Mouse (Mus musculus): ENCODE results near the gene Trabd2b.

Trabd2b gene

DNA sequence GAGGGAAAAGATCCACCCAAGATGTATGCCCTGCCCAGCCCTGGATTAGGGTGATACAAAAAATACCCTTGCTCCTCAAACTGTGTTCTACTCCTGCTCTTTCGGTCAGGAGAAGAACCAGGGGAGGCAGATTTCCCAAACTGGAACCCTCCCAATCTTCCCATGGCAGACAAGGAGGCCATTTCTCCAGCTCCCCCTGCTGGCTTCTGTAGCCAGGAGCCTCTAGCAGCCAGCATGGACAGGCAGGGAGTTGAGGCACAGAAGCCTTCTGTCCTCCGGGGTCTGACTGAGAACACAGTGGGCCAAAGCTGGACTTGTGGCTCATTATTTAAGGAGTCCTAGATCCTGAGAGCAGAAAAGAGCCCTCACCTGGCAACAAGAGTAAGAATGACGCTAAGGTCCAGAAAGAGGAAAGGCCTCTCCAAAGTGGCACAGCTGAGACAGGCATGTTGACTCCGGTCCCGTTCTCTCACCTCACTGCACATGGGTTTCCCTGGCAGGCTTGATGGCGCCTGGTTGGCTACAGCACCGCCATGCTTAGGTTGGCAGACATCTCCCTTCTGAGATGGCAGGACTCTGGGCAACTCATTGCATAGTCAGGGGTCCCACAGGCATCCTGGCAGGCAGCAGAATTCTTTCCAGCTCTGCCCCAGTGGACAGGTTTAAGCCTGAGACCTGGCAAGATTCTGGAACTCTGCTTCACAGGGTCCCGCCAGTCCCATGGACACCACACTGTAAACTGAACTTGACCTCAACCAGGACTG is 204.8 kb downstream of the Trabd2b start:
- peak; percentile 53 for DNase-seq

DNA sequence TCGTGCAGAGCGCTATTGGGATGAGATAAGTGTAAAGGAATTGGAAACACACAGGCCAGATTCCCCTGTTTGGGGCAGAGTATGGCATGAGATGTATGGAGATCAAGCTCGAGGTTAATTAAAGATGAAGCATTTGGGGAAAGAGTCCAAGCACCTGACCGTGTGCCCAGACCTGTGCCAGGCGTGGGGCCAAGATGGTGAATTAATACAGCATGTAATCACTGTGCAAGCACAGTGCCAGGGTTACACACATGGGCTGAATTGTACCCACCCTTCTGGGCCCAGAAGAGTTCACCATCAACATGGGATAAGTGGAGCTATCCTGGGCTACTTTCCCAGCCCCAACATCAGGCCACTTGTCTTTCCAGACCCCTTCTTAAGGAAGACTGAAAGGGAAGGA is 205.5 kb downstream of the Trabd2b start:
- no peak for DNase-seq

DNA sequence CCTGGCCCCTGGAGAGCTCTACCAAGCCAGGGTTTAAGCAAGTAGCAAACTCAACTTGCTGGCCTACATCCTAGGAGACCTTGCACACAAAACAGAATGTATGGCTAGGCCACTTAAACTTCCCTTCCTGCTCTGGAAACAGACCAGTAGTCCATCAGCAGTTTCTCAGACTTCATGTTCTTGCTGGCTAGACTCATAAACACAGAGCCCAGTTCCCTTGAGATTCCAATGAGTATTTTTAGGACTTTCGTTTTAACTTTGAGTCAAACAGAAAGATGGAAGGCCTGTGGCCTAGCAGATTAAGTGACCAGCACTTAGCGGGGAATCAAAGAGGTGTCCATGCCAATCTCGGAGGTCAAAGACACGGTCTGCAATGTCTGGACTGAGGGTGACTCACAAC is 206.3 kb downstream of the Trabd2b start:
- DNase-seq, result no peak

DNA sequence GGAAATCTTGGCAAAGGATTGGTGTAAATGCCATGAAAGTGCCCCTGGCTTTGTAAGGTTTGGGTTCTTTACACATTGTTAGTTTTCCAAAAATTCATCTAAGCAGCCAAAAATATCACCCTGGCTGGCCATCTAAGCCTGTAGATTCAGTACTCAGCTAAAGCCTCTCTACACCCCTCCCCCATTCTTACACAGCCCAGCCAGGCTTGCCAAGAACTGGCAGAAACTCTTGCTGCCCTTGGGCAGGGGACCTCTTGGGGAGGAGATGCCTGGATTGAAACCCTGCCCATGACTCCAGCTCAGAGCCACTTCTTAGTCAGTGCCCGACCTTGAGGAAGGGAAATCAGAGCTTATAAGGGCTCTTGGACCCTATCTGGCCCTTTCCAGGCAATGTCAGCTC is 207.6 kb downstream of the Trabd2b start:
- peak; percentile 26 for DNase-seq

DNA sequence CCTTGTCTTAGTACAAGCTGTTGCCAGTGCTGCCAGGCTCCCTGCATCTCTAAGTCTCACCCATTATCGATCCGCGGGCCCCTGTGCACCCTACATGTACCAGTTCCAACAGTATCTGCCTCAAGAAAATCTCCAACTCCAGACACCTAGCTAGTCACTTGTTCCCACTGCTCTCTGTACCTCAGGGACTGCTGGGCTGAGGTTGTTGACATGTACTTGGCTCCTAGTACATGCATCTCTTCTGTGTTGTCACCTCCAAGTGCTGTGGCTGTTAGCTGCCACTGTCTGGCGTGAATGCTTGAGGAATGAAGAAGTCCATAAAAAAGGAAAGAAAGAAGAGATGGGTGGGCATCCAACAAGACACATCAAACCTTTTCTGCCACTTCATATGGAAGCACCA is 209.2 kb downstream of the Trabd2b start:
- DNase-seq, result no peak

DNA sequence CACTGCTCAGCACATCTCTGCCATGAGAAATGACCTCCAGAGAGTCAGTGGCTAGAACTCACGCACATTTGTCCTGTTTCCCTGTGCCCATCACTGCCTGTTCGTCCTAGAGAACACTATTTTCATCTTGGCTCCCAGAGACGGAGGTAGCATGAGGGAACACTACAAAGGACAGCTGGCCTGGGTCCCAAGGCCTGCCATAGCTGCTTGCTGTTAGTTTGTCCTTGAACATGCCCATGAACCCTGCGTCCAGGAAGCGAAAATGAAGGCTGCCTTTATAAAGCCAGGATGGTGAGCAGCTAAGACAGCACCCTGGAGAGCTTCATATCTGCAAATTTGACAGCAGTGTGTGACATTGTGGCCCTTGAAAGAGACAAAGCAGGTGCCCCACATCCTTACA is 216.4 kb downstream of the Trabd2b start:
- DNase-seq, result no peak

DNA sequence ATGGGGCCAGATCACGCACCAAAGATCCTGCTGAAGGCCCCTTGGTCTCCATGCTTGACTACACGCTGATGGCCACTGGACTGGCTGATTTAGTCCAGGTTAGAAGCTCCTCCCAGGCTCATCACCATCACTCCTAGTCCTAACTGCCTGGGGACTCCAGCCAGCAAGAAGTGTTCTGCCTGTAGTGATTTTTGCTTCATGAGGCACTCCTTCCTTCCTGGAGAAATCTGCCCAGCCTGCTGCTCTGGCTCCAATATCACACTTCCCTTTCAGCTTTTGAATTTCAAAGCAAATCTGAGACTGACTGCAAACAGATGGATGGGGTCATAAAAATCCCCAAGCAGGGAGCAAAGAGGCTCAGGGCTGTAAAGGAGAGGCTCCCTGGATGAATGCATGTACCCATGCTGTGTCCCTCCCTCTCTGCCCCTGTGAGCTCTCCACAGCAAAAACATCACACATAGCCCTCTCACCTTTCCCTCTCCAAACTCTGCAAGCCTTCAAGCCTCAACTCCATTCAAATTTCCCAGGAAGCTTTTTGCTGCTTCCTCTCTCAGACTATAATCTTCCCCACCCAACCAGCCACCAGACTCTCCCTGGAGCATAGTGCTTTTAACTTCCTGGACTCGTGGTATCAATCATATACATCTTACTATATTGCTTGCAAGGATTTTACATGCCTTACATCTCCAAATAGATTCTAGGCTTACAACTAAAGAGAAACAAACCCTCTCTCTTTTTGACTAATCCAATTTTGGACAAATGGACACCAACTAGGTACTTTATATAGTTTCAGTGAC is 217.8 kb downstream of the Trabd2b start:
- DNase-seq, result no peak

DNA sequence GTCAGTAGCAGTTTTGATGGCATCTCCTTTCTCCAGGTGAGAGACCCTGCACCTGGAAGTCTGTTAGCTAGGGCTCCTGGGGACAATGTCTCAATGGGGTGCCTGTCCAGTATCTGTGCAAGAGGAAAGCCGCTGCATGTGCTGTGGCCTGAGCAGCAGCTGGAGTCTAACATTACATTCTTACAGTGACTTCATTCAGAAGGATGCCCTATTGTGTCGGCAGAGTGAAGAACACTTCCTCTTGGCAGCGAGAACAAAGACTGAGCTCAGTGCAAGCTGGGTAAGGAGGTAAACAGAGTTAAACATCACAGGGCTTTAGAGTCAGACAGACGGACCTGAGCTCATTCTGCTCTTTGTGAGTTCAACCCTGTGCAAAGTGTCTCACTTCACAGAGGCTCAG is 218.8 kb downstream of the Trabd2b start:
- DNase-seq, result peak; percentile 38

DNA sequence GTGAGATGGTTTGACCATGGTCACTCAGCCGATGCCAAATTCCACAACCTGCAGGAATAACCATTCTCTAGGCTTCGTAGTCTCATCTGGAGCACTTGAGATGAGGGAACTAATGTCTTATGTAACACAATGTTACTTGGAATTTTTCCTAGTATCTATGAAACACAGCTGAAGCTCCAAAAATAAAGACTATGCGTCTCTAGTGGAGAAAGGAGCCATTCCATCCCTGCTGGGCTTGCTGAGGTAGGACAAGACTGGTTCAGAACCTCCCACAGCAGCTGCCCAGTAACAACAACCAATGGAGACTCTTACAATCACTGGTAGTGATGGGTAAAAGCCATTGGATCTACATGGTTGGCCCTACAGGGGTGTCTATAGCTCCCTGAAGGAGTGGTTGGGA is 219.4 kb downstream of the Trabd2b start:
- DNase-seq, result no peak

DNA sequence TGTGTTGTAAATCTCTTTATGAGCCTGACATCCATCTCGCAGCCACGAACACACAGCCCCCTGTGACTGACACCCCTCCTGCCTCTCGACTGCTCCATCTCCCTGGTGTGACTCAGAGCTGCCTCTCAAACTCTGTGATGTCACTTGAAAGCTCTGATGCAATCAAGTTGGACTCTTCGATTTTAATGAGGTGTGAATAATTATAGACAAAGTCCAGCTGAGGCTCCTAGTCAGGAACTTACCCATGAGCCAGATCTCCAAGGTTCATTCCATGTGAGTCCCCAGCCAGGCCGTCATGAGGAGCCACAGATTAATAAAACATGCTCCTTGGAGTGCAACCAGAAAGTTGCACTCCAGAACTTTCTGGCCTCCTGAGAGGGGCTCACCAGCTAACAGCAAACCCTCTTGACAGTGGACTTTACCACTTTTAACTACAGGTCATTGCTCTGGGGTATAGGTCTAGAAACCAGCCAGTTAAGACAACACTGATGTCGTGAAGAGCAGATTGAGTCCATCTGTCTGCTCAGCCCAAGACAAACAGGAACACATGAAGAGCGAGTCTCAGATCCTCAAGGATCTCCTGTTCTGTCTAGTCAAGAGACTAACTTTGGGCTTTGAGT is 221.3 kb downstream of the Trabd2b start:
- no peak for DNase-seq

DNA sequence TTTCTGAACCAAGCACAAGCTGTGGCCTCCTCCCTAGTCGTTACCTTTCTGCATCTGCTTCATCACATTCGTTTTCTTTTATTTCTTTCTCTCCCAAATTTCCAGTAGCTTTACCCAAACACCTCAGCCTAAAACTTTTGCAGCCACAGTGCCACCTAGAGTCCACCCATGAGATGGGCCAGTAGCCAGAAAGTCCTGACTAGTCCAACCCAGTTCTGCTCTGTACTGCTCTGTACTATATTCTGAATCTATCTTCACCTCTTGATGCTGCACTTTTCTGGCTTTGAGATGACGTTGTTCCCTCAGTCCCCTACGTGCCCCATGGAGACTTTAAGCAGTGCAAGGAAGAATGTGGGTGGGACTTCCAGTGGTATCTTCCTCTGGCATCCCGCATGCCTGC is 229.4 kb downstream of the Trabd2b start:
- DNase-seq, result peak; percentile 82

DNA sequence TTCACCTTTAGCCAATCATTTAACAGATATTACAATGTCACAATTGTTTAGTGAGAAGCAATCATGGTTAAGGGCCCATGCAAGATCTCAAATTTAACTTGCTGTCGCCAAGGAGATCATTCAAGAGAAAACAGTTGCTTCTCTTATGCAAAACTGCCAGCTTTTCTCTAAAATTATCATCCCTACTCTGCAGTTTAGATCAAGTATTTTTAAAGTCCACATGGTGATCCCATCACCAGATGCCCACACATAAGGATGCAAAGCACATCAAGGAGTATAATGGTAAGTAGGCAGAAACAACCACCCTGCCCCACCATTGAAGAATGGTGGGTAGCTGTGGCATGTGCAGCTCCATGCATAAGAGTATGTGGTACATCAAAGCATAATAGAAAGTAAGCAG is 229.8 kb downstream of the Trabd2b start:
- no peak for DNase-seq

DNA sequence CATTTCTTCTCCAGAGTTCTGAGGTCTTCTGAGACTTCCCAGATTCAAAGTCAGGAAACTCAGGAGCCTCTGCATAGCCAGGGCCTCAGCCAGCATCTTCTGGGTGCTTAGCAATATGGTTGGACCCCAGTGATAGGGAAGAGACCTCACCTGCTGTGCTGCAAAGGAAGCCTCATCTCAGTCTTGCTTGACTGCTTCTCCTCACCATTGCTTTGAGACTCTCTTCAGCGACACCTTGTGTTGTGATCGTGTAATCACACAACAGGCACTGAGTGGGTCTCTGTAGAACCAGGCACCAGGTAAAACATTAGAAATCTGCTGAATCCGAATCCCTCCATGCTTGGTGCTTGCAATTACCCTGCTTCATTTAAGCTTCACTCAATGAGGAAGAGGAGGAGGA is 230.6 kb downstream of the Trabd2b start:
- DNase-seq, result peak; percentile 53

DNA sequence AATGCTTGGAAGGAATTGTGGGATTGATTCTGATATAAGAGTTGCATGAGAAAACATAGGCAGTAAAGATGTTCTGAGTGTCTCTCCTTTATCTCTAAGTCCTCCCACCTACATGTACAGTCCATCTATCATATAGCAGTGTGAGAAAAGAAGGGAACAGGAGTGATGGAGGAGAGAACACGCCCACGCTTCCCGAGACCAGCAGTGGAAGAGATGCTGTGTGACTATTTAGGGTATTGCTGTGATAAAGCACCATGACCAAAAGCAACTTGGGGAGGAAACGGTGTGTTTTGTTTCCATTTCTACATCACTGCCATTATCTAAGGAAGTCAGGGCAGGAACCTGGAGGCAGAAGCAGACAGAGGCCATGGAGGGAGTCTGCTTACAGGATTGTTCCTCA is 235.9 kb downstream of the Trabd2b start:
- no peak for DNase-seq

DNA sequence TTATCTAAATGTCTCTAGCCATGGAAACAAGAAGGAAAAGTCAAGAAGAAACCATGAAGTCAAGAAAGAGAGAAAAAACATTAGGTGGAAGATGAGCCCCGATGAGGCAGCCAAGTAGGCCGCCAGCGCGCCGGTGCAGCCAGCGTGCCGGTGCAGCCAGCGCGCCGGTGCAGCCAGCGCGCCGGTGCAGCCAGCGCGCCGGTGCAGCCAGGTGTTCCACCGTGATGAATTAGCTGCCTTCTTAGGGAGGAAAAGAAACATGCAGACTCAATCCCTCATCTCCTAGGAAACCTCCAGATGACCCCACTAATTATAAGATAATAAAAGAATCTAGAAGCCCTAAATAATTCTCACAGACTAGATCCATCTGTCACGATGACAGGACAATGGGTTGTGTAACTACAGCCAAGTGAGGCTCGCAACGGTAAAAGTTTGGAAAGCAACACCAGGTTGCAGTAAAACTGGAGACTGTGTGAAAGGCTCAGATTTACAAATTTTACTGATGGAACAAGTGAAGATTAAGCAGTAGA is 237.2 kb downstream of the Trabd2b start:
- DNase-seq, result no peak

DNA sequence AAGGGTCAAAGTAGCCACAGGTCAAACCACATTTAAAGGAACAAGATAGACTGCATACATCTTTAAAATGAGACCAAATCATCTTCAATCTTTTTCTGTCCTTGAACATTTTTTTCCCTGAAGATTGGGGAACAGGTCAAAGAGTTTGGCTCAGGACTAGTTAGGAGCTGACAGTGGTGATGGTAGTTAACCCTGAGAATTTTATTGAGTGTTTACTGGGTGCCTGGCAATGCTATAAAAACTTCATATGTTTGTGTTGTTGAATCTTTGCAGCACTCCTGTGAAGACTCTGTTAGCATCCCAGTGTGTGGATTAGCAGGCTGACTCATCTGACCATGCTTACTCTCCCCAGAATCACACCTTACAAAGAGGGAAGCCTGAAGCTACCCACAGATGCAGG is 238.8 kb downstream of the Trabd2b start:
- DNase-seq, result no peak

DNA sequence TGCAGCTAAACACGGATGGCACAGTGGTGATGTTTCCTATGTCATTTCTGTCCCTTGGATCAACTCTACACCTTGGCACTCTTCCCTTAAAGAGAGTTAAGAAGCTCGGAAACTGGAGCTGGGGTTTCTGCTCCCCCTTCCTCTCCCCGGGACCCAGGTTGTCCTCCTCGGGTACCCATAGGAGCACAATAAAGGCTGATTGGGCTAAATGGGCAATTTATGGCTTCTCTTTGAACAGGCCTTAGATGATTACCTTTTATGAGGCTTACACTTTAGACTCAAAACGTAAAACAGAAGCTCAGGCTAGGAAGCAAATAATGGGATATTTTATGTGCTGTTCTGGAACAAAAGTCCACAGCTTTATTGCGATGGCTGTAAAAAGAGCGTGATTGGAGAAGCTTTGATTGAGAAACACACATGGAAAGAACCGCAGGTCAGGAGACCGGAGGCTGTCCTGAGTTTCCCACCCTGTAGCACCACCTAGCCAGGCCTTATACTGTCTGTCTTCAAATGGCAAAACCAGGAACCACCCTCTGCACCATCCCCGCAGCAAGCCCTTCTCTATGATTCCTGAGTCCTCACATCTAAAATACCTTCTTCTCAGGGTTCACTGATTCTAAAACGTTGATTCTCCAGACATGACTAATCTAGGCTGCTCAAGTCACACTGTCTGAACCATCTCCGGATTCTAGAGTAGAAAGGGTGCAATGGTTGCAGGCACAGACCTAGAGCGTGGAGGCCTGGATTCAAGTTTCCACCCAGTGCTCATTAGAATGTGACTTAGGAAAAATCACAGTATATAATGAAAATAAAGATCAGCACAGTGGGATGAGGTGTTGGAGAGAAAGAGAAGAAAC is 240.5 kb downstream of the Trabd2b start:
- DNase-seq, result no peak

DNA sequence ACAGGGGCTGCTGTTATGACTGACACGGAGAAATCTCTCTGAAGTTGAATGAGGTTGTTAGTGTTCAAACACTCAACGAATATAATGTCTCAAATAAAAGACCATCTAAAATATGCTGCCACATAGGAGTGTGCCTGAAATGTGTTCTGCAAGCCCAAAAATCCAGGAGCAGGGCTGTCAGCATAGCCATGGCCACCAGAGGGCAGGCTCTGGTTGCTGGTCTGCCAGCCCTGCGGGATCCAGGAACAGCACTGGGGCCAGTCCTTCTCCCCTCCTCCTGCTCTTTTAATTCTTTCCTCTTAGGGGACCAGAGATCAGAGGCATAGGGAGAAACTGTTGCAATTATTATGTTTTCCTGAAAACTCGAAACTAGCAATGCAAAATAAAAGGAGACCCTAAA is 241.2 kb downstream of the Trabd2b start:
- DNase-seq, result peak; percentile 91

DNA sequence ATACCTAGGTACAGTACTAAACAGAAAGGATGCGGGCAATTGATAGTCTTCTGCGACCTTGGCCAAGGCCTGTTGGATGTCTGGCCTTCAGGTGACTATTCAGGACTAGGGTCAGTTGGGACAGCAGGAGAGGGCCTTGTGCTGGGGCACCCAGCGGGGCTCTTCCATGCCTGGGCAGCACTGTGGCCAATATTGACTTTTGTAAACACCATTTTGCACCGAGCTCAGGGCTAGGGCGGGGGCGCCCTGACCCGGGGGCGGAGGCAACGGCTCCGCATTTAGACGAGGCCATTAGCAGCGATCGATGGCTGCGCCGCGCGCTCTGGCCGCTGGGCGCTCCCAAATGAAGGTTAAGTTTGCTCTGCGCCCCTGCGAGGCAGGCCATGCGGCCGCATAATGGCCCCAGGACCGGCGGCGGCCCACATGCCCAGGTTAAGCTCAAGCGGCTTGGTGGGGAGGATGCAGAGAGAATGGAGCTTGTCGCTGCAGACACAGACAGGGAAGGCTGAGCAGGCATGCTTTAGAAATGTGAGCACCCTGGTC is 242.1 kb downstream of the Trabd2b start:
- no peak for DNase-seq

DNA sequence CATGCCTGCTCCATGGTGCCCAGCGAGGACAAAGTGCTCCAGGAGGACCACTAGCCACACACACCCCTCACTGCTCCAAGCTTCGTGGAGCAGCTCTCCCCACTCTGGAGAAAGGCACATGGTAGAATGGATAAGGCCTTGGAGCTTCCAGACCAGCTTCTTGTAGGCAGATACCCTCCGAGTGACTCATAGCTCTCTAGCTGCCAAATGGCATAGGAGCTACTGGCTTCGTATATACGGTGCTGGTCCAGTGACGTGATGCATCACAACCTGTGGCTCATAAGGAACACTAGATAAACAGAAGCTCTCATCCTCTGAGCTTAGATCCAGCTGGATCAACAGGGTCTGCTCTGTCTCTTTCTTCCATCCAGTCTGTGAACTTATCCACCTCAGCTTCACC is 244.0 kb downstream of the Trabd2b start:
- DNase-seq, result no peak

DNA sequence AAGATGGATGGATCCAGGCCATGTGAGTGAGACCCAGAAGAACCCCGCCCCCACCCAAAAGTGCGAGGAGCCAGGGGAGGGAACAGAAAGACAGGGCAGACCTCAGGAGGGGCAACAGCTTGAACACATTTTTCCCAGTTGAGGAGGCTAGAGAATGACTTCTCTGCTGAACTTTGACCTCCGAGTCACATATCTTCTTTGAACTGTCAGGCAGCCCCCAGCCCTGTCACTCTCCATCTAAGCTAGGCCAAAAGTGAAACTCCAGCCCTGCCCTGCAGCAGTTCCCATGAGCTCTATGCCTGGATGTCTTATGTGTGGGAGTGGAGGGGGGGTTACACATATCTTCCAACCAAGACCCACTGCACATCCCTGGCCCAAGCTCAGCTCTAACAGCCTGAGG is 244.5 kb downstream of the Trabd2b start:
- DNase-seq, result no peak

DNA sequence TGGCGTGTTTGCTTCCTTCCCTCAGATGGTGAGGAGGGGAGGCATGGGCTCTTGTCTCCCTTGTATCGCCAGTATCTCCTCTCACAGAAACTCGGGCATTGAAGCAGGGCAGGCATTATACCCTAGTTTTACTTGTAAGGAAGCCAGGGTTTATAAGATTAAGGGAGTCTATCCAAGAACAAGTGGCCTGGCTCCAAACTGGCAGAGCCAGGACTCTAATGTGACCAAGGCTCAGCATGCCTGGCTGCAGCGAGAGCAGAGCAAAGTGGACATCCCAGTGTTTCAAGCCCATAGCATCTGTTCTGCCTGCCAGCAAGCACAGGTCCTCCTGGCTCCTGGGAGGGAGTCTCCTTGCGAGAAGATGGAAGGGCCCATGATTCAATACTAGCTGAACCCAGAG is 245.1 kb downstream of the Trabd2b start:
- DNase-seq, result no peak

DNA sequence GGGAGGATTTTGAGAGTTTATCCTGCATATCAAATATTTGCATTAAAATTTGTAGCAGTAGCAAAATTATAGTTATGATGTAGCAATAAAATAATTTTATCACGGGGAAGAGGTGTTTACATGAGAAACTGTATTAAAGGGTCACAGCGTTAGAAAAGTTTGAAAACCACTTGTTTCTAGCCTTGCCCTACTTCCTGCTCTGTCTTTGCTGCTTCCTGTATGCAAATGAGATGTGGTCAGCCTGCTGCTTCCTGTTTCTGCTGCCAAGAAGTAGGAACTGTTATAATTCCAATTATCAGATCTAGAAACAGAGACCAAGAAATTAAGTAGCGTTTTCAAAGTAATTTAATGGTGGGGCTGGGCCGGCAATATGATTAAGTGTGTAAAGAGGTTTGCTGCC is 245.9 kb downstream of the Trabd2b start:
- DNase-seq, result no peak

All from kidney, postnatal 10 days (tissue).